Mouse (Mus musculus) frontal cortex, postnatal 10 days (tissue): ENCODE measurements at regions not wholly inside any gene's neighbourhood (a gene's known extent, or its start where the extent isn't known, plus 50 kb on each side); places are given as distances from the start of the nearest gene placed in this dataset.
"Not testable (repeated sequence)": the region's sequence is repeated elsewhere in the genome, so short reads cannot be mapped to it uniquely, and the experiment has no call there.

Experiments
- DNase-seq, 2 experiments: peaks; one replicate each; pipeline ENCODE4 v3.0.0; 2022; ENCODE audit warnings: low spot score in 2 of 2, mixed read lengths in 1 of 2

GRCm38 (mm10) chr10:96685991-96686601 is 69.3 kb downstream of the Btg1 start:
- no peak for DNase-seq

- peak in 1 of 2 experiments; percentile 7 for DNase-seq
Observed at GRCm38 (mm10) chr10:96686659-96687440, 70.0 kb downstream of the Btg1 start.

- no peak for DNase-seq
Observed at GRCm38 (mm10) chr10:96687441-96687772, 70.6 kb downstream of the Btg1 start.

GRCm38 (mm10) chr10:96689976-96690867 is 73.4 kb downstream of the Btg1 start:
- no peak for DNase-seq

- no peak for DNase-seq
Observed at GRCm38 (mm10) chr10:96690868-96691302, 74.1 kb downstream of the Btg1 start.

- DNase-seq = no peak
Observed at GRCm38 (mm10) chr10:96691319-96691870, 74.6 kb downstream of the Btg1 start.

- DNase-seq = no peak
Observed at GRCm38 (mm10) chr10:96692821-96693220, 76.0 kb downstream of the Btg1 start.

GRCm38 (mm10) chr10:96693766-96694165 is 77.0 kb downstream of the Btg1 start:
- no peak for DNase-seq

GRCm38 (mm10) chr10:96696571-96696970 is 79.8 kb downstream of the Btg1 start:
- DNase-seq = no peak

- no peak for DNase-seq
Observed at GRCm38 (mm10) chr10:96697781-96698180, 81.0 kb downstream of the Btg1 start.

- no peak for DNase-seq
Observed at GRCm38 (mm10) chr10:96706656-96707055, 89.8 kb downstream of the Btg1 start.

- no peak for DNase-seq
Observed at GRCm38 (mm10) chr10:96708471-96708870, 91.7 kb downstream of the Btg1 start.

- DNase-seq = no peak
Observed at GRCm38 (mm10) chr10:96709698-96710356, 93.0 kb downstream of the Btg1 start.

GRCm38 (mm10) chr10:96711993-96712392 is 95.2 kb downstream of the Btg1 start:
- DNase-seq = no peak

- no peak for DNase-seq
Observed at GRCm38 (mm10) chr10:96714702-96715101, 97.9 kb downstream of the Btg1 start.

GRCm38 (mm10) chr10:96717281-96717680 is 100.5 kb downstream of the Btg1 start:
- DNase-seq = no peak

GRCm38 (mm10) chr10:96718706-96719105 is 101.9 kb downstream of the Btg1 start:
- DNase-seq = not testable (repeated sequence)

- peak; percentile 30 to 31 for DNase-seq
Observed at GRCm38 (mm10) chr10:96720281-96720711, 103.5 kb downstream of the Btg1 start.

- DNase-seq = no peak
Observed at GRCm38 (mm10) chr10:96720956-96721688, 104.3 kb downstream of the Btg1 start.

- DNase-seq = peak in 1 of 2 experiments; percentile 33
Observed at GRCm38 (mm10) chr10:96722491-96722890, 105.7 kb downstream of the Btg1 start.

- no peak for DNase-seq
Observed at GRCm38 (mm10) chr10:96723071-96723470, 106.3 kb downstream of the Btg1 start.
